Mouse (Mus musculus) kidney, embryonic 16.5 days (tissue): ENCODE results near the gene Stk39. TPM values are rescaled to one million over a fixed set of nuclear protein-coding genes. Genes with fewer than 3 reads are reported as not detected.
A peak's percentile ranks its signal among the peaks of the same experiment; 100 is the strongest.

Experiments used
- ATAC-seq: fragments of 200-750 bp; cut with Nextera tagmentation; 2 replicates; pipeline ENCODE4 v1.8.0; 2017; ENCODE audit warnings: moderate TSS enrichment; ENCODE audit not compliant: low FRiP score, low TSS enrichment
- H3K27ac ChIP-seq: fragments of 300-500 bp; sonication (generic); 2 replicates; pipeline ENCODE4 v1.5.1; 2014; ENCODE audit warnings: low read length
- H3K27me3 ChIP-seq: fragments of 300-500 bp; sonication (generic); 2 replicates; pipeline ENCODE4 v1.6.1; 2014; ENCODE audit warnings: low read length, control low read depth, mixed read lengths; ENCODE audit not compliant: insufficient read depth
- H3K36me3 ChIP-seq: fragments of 300-500 bp; sonication (generic); 2 replicates; pipeline ENCODE4 v1.6.1; 2014; ENCODE audit warnings: low read length, control low read depth, mixed read lengths; ENCODE audit not compliant: insufficient read depth
- H3K4me1 ChIP-seq: fragments of 300-500 bp; sonication (generic); 2 replicates; pipeline ENCODE4 v1.6.1; 2014; ENCODE audit warnings: low read length, control low read depth, mixed read lengths; ENCODE audit not compliant: insufficient read depth
- H3K4me2 ChIP-seq: fragments of 300-500 bp; sonication (generic); replicated peaks from 2 replicates; pipeline ENCODE4 v1.6.1; 2014; ENCODE audit warnings: low read depth, low read length
- H3K4me3 ChIP-seq: fragments of 300-500 bp; sonication (generic); 2 replicates; pipeline ENCODE4 v1.5.1; 2014; ENCODE audit warnings: mild to moderate bottlenecking, low read length
- H3K9ac ChIP-seq: fragments of 300-500 bp; sonication (generic); replicated peaks from 2 replicates; pipeline ENCODE4 v1.6.1; 2014; ENCODE audit warnings: low read length
- H3K9me3 ChIP-seq: fragments of 300-500 bp; sonication (generic); 2 replicates; pipeline ENCODE4 v1.6.1; 2016; ENCODE audit warnings: low read length, control low read depth
- WGBS: fragments of 180-500 bp; shearing (Covaris S2); extraction: QIAGEN DNeasy Blood & Tissue Kit; methylation state at CpG from one replicate; pipeline ENCODE4 v1.1.7; 2014; 5-methylcytosine and 5-hydroxymethylcytosine counted together
- polyA plus RNA-seq: library from polyadenylated mRNA; unstranded; fragments of >200 nt; fragmentation: Nextera tagmentation; extraction: Ambion mirVana; gene quantifications from 2 replicates; pipeline ENCODE4 v1.2.1, GENCODE M21; 2015

Stk39 gene
- polyA plus RNA-seq, 1 experiment from 2014 or later: 14.9 TPM

GRCm38 (mm10) chr2:68430493-68430892 lies 41.6 kb downstream of the Stk39 start:
- ATAC-seq: no peak

GRCm38 (mm10) chr2:68429436-68429835 lies 42.6 kb downstream of the Stk39 start:
- WGBS: 80% methylated on average over 4 of the region's 4 CpGs
- H3K9me3 ChIP-seq: no peaks in the 10 kb centered on the region
- H3K4me2 ChIP-seq: no peak overlapping the region

More at GRCm38 (mm10) chr2:68430493-68430892, 41.6 kb downstream of the Stk39 start:
- WGBS: 82% methylated on average over 5 of the region's 5 CpGs
- no peak overlapping the region for H3K9ac ChIP-seq
- H3K9me3 ChIP-seq: no peaks in the 10 kb centered on the region
- no peak overlapping the region for H3K27ac ChIP-seq
- no peaks in the 10 kb centered on the region for H3K27me3 ChIP-seq
- H3K4me2 ChIP-seq: no peak overlapping the region
- H3K36me3 ChIP-seq: no peaks in the 10 kb centered on the region
- H3K4me1 ChIP-seq: peaks cover 28% of the 10 kb centered on the region
- no peak overlapping the region for H3K4me3 ChIP-seq

GRCm38 (mm10) chr2:68426977-68427577 lies 45.0 kb downstream of the Stk39 start:
- 0 out of 2 replicates have a peak, but pooled peaks have one; percentile 14 for ATAC-seq
- H3K4me1 ChIP-seq: peaks cover 11% of the 10 kb centered on the region; the same call in 1 of the 2 replicates
- H3K4me3 ChIP-seq: no peak overlapping the region
- no peaks in the 10 kb centered on the region for H3K9me3 ChIP-seq
- H3K4me2 ChIP-seq: no peak overlapping the region
- WGBS: 45% methylated on average over 5 of the region's 5 CpGs
- no peaks in the 10 kb centered on the region for H3K36me3 ChIP-seq
- H3K27me3 ChIP-seq: no peaks in the 10 kb centered on the region
- no peak overlapping the region for H3K27ac ChIP-seq
- no peak overlapping the region for H3K9ac ChIP-seq

More at GRCm38 (mm10) chr2:68429436-68429835, 42.6 kb downstream of the Stk39 start:
- Histone ChIP-seq H3K27me3 (no peaks in the 10 kb centered on the region), H3K9ac (no peak overlapping the region), H3K4me3 (no peak overlapping the region), H3K4me1 (peaks cover 19% of the 10 kb centered on the region), H3K36me3 (no peaks in the 10 kb centered on the region), H3K27ac (no peak overlapping the region)
- ATAC-seq: no peak

GRCm38 (mm10) chr2:68426074-68426473 lies 46.0 kb downstream of the Stk39 start:
- no peaks in the 10 kb centered on the region for H3K36me3 ChIP-seq
- H3K27me3 ChIP-seq: no peaks in the 10 kb centered on the region
- H3K9me3 ChIP-seq: no peaks in the 10 kb centered on the region
- H3K4me1 ChIP-seq: peaks cover 14% of the 10 kb centered on the region
- H3K4me3 ChIP-seq: no peak overlapping the region
- no peak overlapping the region for H3K4me2 ChIP-seq
- H3K9ac ChIP-seq: no peak overlapping the region
- ATAC-seq: no peak; the same call in 1 of the 2 replicates
- no peak overlapping the region for H3K27ac ChIP-seq
- 83% methylated on average over 4 of the region's 4 CpGs for WGBS

- H3K27me3 ChIP-seq: no peaks in the 10 kb centered on the region
- H3K9ac ChIP-seq: no peak overlapping the region
- H3K27ac ChIP-seq: 0 out of 2 replicates have a peak overlapping the region, but pooled peaks have one; percentile 9
- no peaks in the 10 kb centered on the region for H3K9me3 ChIP-seq
- H3K4me3 ChIP-seq: no peak overlapping the region
- H3K36me3 ChIP-seq: no peaks in the 10 kb centered on the region
- no peak overlapping the region for H3K4me2 ChIP-seq
- peaks cover 6% of the 10 kb centered on the region for H3K4me1 ChIP-seq
- ATAC-seq: peak; percentile 18; the same call in 1 of the 2 replicates
- WGBS: 47% methylated on average over 6 of the region's 6 CpGs
These were observed 51.1 kb downstream of the Stk39 start for GRCm38 (mm10) chr2:68421002-68421401.

GRCm38 (mm10) chr2:68420223-68420622 lies 51.8 kb downstream of the Stk39 start:
- Histone ChIP-seq H3K36me3 (no peaks in the 10 kb centered on the region), H3K4me2 (no peak overlapping the region), H3K27ac (no peak overlapping the region), H3K27me3 (no peaks in the 10 kb centered on the region), H3K4me3 (no peak overlapping the region), H3K9ac (no peak overlapping the region), H3K4me1 (peaks cover 9% of the 10 kb centered on the region), H3K9me3 (no peaks in the 10 kb centered on the region)
- 0 out of 2 replicates have a peak, but pooled peaks have one; percentile 3 for ATAC-seq
- 81% methylated on average over 6 of the region's 6 CpGs for WGBS

- Histone ChIP-seq H3K4me2 (no peak overlapping the region), H3K4me3 (no peak overlapping the region), H3K27ac (no peak overlapping the region), H3K36me3 (no peaks in the 10 kb centered on the region), H3K9me3 (no peaks in the 10 kb centered on the region), H3K9ac (no peak overlapping the region), H3K27me3 (no peaks in the 10 kb centered on the region), H3K4me1 (peaks cover 9% of the 10 kb centered on the region)
- WGBS: 78% methylated on average over 7 of the region's 7 CpGs
- ATAC-seq: 0 out of 2 replicates have a peak, but pooled peaks have one; percentile 29
These were observed 52.3 kb downstream of the Stk39 start for GRCm38 (mm10) chr2:68419746-68420145.

GRCm38 (mm10) chr2:68419165-68419564 lies 52.9 kb downstream of the Stk39 start:
- peaks cover 9% of the 10 kb centered on the region for H3K4me1 ChIP-seq
- H3K4me2 ChIP-seq: no peak overlapping the region
- H3K9me3 ChIP-seq: no peaks in the 10 kb centered on the region; the same call in 1 of the 2 replicates
- H3K4me3 ChIP-seq: no peak overlapping the region
- ATAC-seq: no peak
- H3K27me3 ChIP-seq: no peaks in the 10 kb centered on the region
- H3K9ac ChIP-seq: no peak overlapping the region
- H3K27ac ChIP-seq: no peak overlapping the region
- H3K36me3 ChIP-seq: no peaks in the 10 kb centered on the region
- 88% methylated on average over 7 of the region's 7 CpGs for WGBS

GRCm38 (mm10) chr2:68417081-68417480 lies 55.0 kb downstream of the Stk39 start:
- Histone ChIP-seq H3K4me3 (no peak overlapping the region), H3K27ac (no peak overlapping the region), H3K9ac (no peak overlapping the region), H3K9me3 (no peaks in the 10 kb centered on the region; the same call in 1 of the 2 replicates), H3K36me3 (no peaks in the 10 kb centered on the region), H3K4me2 (no peak overlapping the region), H3K27me3 (no peaks in the 10 kb centered on the region), H3K4me1 (peaks cover 9% of the 10 kb centered on the region)
- WGBS: 89% methylated on average over 5 of the region's 5 CpGs
- no peak for ATAC-seq

- H3K27me3 ChIP-seq: no peaks in the 10 kb centered on the region
- no peaks in the 10 kb centered on the region for H3K36me3 ChIP-seq
- ATAC-seq: 0 out of 2 replicates have a peak, but pooled peaks have one; percentile 14
- 67% methylated on average over 6 of the region's 6 CpGs for WGBS
- H3K4me2 ChIP-seq: no peak overlapping the region
- H3K9ac ChIP-seq: no peak overlapping the region
- H3K4me1 ChIP-seq: peaks cover 3% of the 10 kb centered on the region; the same call in 1 of the 2 replicates
- no peak overlapping the region for H3K4me3 ChIP-seq
- H3K9me3 ChIP-seq: no peaks in the 10 kb centered on the region; the same call in 1 of the 2 replicates
- H3K27ac ChIP-seq: no peak overlapping the region
These were observed 56.4 kb downstream of the Stk39 start for GRCm38 (mm10) chr2:68415691-68416090.
